Mouse (Mus musculus): ENCODE results near the gene Tmem51. TPM values are rescaled to one million over a fixed set of nuclear protein-coding genes. Genes with fewer than 3 reads are reported as not detected.

The Tmem51 gene
- total RNA-seq, 2 experiments from 2014 or later, result 5.1 to 5.2 TPM

DNA sequence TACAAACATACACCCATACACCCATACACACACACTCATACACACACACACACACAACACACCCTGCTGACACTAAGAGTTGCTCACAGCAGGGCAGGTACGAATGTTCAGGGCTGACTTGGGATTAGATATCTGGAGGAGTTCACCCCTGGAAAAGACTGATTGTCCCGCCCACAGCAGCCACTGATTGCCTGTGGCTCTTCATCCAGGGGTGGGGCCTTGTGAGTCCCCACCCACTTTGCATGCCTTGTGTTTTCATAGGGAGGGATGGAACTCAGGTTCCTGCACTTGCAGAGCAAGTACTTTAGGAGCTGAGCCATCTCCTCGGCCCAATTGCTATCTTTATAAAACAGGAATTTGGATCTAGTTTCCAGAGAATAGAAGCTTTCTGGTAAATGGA is 102.6 kb downstream of the Tmem51 start:
- intact Hi-C loops (cut with DNase I), result no loop called here
- no peak for DNase-seq

Other genes starting within 250 kb of the Tmem51 start
- gene Ctrc, start 237.9 kb downstream of the Tmem51 start, total RNA-seq (2021), result not detected
- gene Efhd2, start 209.4 kb downstream of the Tmem51 start, total RNA-seq (2021), result 10 to 100 TPM; 20.4 to 21.3 TPM
- not detected for gene Fhad1, start 69.2 kb downstream of the Tmem51 start, total RNA-seq (2021)
- gene Kazn, start 155.1 kb upstream of the Tmem51 start, total RNA-seq (2021), result 1 to 10 TPM; 3.4 to 3.6 TPM